Mouse (Mus musculus): ENCODE data around the gene Purb. TPM values are rescaled to one million over a fixed set of nuclear protein-coding genes. Genes with fewer than 3 reads are reported as not detected.

The Purb gene
- polyA plus RNA-seq, 1 experiment: 0.95 TPM

DNA sequence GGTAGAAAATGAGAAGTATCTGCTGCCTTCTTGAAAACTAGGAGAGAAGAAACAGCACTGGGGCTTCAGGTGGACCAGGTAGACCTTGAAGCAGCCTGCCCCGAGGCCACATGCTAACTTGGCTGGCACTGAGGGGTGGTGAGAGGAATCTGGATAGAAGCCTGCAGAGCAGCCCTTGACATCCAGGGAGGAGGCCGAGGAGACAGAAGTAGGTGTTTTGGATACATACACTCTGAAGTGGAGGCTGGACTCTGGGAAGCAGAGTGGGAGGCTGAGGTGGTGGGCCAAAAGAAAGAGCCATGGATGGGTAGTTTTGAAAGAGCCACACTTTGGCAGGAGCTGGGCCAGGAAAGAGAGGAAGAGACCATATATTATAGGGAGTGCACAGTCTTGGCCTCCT is 3.5 kb upstream of the Purb start:
- Histone ChIP-seq H3K4me1 (ENCODE audit: control insufficient read depth) (peaks cover 12% of the 10 kb centered on the region), H3K9me3 (ENCODE audit: control insufficient read depth, low read length) (no peaks in the 10 kb centered on the region), H3K4me3 (replicated peaks) (no peak overlapping the region), H3K27me3 (ENCODE audit: control insufficient read depth) (no peaks in the 10 kb centered on the region; the same call in 1 of the 2 replicates), H3K36me3 (ENCODE audit: control insufficient read depth) (peaks cover 3% of the 10 kb centered on the region)
- TF ChIP-seq GATA1 (IDR thresholded peaks at IDR 0.05; ENCODE audit: low read length) (no peak), TAL1 (IDR thresholded peaks at IDR 0.05; ENCODE audit: low read length) (no peak)

GRCm38 (mm10) chr11:6477350-6477749 is 1.6 kb upstream of the Purb start:
- no peaks in the 10 kb centered on the region for H3K9me3 ChIP-seq (ENCODE audit: control insufficient read depth, low read length)

DNA sequence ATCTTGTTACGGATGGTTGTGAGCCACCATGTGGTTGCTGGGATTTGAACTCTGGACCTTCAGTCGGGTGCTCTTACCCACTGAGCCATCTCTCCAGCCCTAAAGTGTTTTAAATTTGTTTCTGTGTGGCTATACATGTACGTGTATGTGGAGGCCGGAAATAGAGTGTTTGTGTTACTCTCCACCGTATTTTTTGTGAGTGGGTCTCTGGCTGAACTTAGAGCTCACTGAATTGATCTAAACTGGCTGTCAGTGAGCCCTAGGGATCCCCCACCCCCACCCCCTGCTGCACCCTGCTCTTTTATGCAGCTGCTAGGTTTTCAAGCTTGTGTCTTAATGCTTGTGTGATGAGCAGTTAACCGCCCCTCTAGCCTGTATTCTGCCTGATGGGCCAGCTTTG is 1.2 kb upstream of the Purb start:
- Histone ChIP-seq H3K27me3 (ENCODE audit: control insufficient read depth) (no peaks in the 10 kb centered on the region; the same call in 1 of the 2 replicates), H3K36me3 (ENCODE audit: control insufficient read depth) (peaks cover 23% of the 10 kb centered on the region), H3K9me3 (ENCODE audit: control insufficient read depth, low read length) (no peaks in the 10 kb centered on the region), H3K4me3 (replicated peaks) (no peak overlapping the region), H3K4me1 (ENCODE audit: control insufficient read depth) (peaks cover 23% of the 10 kb centered on the region)
- TF ChIP-seq TAL1 (IDR thresholded peaks at IDR 0.05; ENCODE audit: low read length) (no peak), GATA1 (IDR thresholded peaks at IDR 0.05; ENCODE audit: low read length) (no peak)

More at GRCm38 (mm10) chr11:6477350-6477749, 1.6 kb upstream of the Purb start:
- H3K4me3 ChIP-seq (replicated peaks): no peak overlapping the region
- H3K4me1 ChIP-seq (ENCODE audit: control insufficient read depth): peaks cover 19% of the 10 kb centered on the region
- H3K27me3 ChIP-seq (ENCODE audit: control insufficient read depth): no peaks in the 10 kb centered on the region; the same call in 1 of the 2 replicates
- no peak for TF ChIP-seq GATA1 (IDR thresholded peaks at IDR 0.05; ENCODE audit: low read length)
- TF ChIP-seq TAL1 (IDR thresholded peaks at IDR 0.05; ENCODE audit: low read length): no peak
- peaks cover 19% of the 10 kb centered on the region for H3K36me3 ChIP-seq (ENCODE audit: control insufficient read depth)

DNA sequence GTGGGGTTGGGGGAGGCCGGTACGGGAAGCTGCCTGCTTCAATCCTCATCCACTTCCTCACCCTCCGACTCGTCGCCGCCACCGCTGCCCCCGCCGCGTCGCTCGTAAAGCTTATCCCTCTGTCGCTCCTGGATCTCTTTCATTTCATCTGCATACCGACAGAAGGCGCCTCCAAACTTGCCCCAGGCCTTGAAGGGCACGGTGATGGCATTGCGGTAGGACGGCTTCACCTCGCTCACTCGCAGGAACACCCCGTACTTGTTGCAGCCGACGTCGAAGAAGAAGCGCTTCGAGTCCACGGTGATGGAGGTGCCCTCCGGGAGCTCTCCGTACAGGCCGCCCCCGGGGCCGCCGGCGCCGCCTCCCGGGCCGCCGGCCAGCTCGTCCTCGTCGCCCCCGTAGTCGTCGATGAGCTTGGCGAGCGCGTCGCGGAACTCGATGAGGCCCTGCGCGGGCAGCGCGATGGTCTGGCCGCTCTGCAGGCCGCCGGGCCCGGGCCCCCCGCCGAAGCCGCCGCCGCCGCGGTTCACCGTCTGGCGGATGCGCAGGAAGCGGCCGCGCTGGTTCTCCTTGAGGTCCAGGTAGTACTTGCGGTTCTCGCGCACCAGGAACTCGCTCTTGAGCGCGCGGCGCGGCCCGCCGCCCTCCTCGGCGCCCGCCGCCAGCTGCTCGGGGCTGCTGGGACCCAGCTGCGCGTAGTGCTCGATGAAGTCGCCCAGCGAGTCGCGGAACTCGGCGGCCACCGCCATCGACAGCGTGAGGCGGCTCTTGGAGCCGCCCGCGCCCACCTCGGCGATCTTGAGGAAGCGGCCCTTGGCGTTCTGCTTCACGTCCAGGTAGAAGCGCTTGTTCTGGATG is 614 bp downstream of the Purb start:
- Histone ChIP-seq H3K4me3 (replicated peaks) (peak overlapping the region; percentile 87), H3K9me3 (ENCODE audit: control insufficient read depth, low read length) (no peaks in the 10 kb centered on the region), H3K27me3 (ENCODE audit: control insufficient read depth) (no peaks in the 10 kb centered on the region), H3K36me3 (ENCODE audit: control insufficient read depth) (peaks cover 41% of the 10 kb centered on the region), H3K4me1 (ENCODE audit: control insufficient read depth) (peaks cover 40% of the 10 kb centered on the region)
- TF ChIP-seq GATA1 (IDR thresholded peaks at IDR 0.05; ENCODE audit: low read length) (no peak), TAL1 (IDR thresholded peaks at IDR 0.05; ENCODE audit: low read length) (no peak)

DNA sequence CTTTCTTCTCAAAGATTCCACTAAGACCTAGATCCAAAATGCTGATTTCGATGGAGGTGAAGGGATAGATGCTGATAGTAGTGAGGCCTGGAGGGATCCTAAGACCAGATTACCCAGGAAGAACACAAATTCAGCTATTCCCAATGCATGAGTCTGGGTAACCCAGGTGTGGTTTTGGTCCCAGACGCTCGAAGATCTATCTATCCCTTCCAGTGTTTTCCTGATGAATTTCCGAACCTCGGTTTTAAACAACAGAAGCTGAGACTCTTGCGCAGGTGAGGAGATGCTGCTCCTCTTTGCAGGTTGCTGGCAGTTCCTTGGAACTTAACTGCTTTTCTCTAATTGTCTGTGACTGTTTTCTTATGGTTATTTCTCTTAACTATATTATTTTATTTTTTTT is 1.3 kb downstream of the Purb start:
- Histone ChIP-seq H3K9me3 (ENCODE audit: control insufficient read depth, low read length) (no peaks in the 10 kb centered on the region), H3K27me3 (ENCODE audit: control insufficient read depth) (no peaks in the 10 kb centered on the region), H3K4me3 (replicated peaks) (peak overlapping the region; percentile 87), H3K4me1 (ENCODE audit: control insufficient read depth) (peaks cover 44% of the 10 kb centered on the region), H3K36me3 (ENCODE audit: control insufficient read depth) (peaks cover 45% of the 10 kb centered on the region)
- no peak for TF ChIP-seq TAL1 (IDR thresholded peaks at IDR 0.05; ENCODE audit: low read length)
- TF ChIP-seq GATA1 (IDR thresholded peaks at IDR 0.05; ENCODE audit: low read length): no peak

GRCm38 (mm10) chr11:6472076-6472475 is 3.6 kb downstream of the Purb start:
- H3K27me3 ChIP-seq (ENCODE audit: control insufficient read depth): no peaks in the 10 kb centered on the region
- H3K4me1 ChIP-seq (ENCODE audit: control insufficient read depth): peaks cover 50% of the 10 kb centered on the region
- H3K4me3 ChIP-seq (replicated peaks): peak overlapping the region; percentile 87
- TF ChIP-seq TAL1 (IDR thresholded peaks at IDR 0.05; ENCODE audit: low read length) (no peak), GATA1 (IDR thresholded peaks at IDR 0.05; ENCODE audit: low read length) (no peak)
- peaks cover 67% of the 10 kb centered on the region for H3K36me3 ChIP-seq (ENCODE audit: control insufficient read depth)
- no peaks in the 10 kb centered on the region for H3K9me3 ChIP-seq (ENCODE audit: control insufficient read depth, low read length)

- Histone ChIP-seq H3K9me3 (ENCODE audit: control insufficient read depth, low read length) (no peaks in the 10 kb centered on the region), H3K4me3 (replicated peaks) (peak overlapping the region; percentile 87), H3K27me3 (ENCODE audit: control insufficient read depth) (no peaks in the 10 kb centered on the region), H3K36me3 (ENCODE audit: control insufficient read depth) (peaks cover 73% of the 10 kb centered on the region), H3K4me1 (ENCODE audit: control insufficient read depth) (peaks cover 47% of the 10 kb centered on the region)
- TF ChIP-seq TAL1 (IDR thresholded peaks at IDR 0.05; ENCODE audit: low read length): no peak
- no peak for TF ChIP-seq GATA1 (IDR thresholded peaks at IDR 0.05; ENCODE audit: low read length)
These were observed 4.2 kb downstream of the Purb start for GRCm38 (mm10) chr11:6471493-6471892.

- H3K4me3 ChIP-seq (replicated peaks): peak overlapping the region; percentile 87
- TF ChIP-seq GATA1 (IDR thresholded peaks at IDR 0.05; ENCODE audit: low read length) (no peak), TAL1 (IDR thresholded peaks at IDR 0.05; ENCODE audit: low read length) (no peak)
- H3K9me3 ChIP-seq (ENCODE audit: control insufficient read depth, low read length): no peaks in the 10 kb centered on the region
- peaks cover 78% of the 10 kb centered on the region for H3K36me3 ChIP-seq (ENCODE audit: control insufficient read depth)
- H3K4me1 ChIP-seq (ENCODE audit: control insufficient read depth): peaks cover 44% of the 10 kb centered on the region
- no peaks in the 10 kb centered on the region for H3K27me3 ChIP-seq (ENCODE audit: control insufficient read depth)
These were observed 4.7 kb downstream of the Purb start for GRCm38 (mm10) chr11:6471054-6471453.

DNA sequence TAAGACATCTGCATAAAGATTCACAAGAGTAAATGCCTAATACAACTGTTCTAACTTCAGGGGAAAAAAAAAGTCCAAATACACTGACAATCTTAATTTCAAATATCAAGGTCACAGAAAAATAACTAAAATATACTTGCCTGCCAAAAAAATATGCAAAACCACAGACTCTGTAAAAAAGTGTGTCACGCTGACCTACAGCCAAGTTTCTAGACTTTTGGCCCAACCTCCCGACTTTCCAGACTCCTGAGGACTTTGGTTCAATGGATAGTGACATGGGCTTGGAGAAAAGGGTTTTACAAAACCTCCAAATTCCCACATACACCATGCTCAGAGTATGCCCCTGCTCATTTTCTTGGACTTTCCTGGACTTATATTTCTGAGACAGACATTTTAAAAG is 7.2 kb downstream of the Purb start:
- TF ChIP-seq TAL1 (IDR thresholded peaks at IDR 0.05; ENCODE audit: low read length): no peak
- no peak for TF ChIP-seq GATA1 (IDR thresholded peaks at IDR 0.05; ENCODE audit: low read length)
- peaks cover 73% of the 10 kb centered on the region for H3K36me3 ChIP-seq (ENCODE audit: control insufficient read depth)
- no peaks in the 10 kb centered on the region for H3K9me3 ChIP-seq (ENCODE audit: control insufficient read depth, low read length)
- peaks cover 34% of the 10 kb centered on the region for H3K4me1 ChIP-seq (ENCODE audit: control insufficient read depth)
- H3K27me3 ChIP-seq (ENCODE audit: control insufficient read depth): no peaks in the 10 kb centered on the region
- H3K4me3 ChIP-seq (replicated peaks): no peak overlapping the region
